Comparison of ENCODE assay signal across 8 mouse cellular contexts in the genomic region with DNA sequence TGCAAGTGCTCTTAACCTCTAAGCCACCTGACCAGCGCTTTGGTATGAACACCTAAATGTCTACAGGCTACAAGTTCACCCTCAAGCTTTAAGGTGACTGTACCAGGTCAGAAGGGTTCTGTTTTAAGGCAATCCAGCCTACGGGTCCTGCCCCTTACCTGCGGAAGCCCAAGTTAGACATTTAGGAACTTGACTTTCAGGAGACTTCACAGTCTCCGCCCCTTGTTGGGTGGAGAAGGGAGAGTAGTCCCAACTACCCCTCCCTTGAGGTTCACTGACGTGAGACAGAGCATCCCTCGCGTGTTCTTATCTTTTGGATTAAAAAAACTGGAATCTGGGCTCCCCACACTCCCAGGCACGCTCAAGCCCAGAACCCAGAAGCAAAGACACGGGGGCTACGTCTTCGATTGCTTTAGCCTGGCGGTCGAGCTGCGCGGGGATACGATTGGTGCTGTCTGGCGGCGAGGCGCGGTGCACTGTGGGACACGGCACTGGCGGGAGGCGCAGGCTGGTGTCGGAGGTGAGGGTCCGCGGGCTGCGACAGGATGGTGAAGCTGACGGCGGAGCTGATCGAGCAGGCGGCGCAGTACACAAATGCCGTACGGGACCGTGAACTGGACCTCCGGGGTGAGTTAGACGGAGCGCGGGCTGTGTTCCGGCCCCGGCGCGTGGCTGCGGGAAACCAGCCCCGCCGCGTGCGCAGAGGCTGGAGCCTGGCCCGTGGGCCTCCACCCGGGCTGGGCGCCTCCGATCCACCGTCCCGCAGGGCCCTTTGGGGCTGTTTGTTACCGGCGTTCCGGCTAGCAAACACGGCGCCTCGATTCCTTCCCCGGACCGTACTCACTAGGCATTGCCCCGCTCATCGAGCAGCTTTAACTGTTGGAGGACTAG. TPM values are rescaled to one million over a fixed set of nuclear protein-coding genes. Genes with fewer than 3 reads are reported as not detected.
A peak's percentile ranks its signal among the peaks of the same experiment; 100 is the strongest.
DNase-seq lines count a peak whose midpoint lies in the region; ATAC-seq and TF ChIP-seq lines count a peak whose summit lies in the region.

No protein-coding gene starts in this region.

- H3K9ac ChIP-seq in intestine, postnatal 0 days (ENCODE audit: low read depth, low read length): peak overlapping the region; percentile 81
- H3K9ac ChIP-seq in midbrain, embryonic 11.5 days (ENCODE audit: low read length): peak overlapping the region; percentile 93

- H3K27ac ChIP-seq in intestine, postnatal 0 days (ENCODE audit: low read depth, low read length): peak overlapping the region; percentile 65
- H3K27ac ChIP-seq in midbrain, embryonic 11.5 days (ENCODE audit: low read depth, low read length): peak overlapping the region; percentile 9; the same call in 1 of the 2 replicates

- no peaks in the 10 kb centered on the region for H3K9me3 ChIP-seq in intestine, postnatal 0 days (ENCODE audit: control insufficient read depth)
- no peaks in the 10 kb centered on the region for H3K9me3 ChIP-seq in midbrain, embryonic 11.5 days (ENCODE audit: control insufficient read depth, low read length)

- peaks cover 6% of the 10 kb centered on the region; the same call in 1 of the 2 replicates for H3K4me1 ChIP-seq in intestine, postnatal 0 days (replicated peaks; ENCODE audit: control insufficient read depth, insufficient read depth, low read length)
- peaks cover 15% of the 10 kb centered on the region for H3K4me1 ChIP-seq in midbrain, embryonic 11.5 days (ENCODE audit: control insufficient read depth, insufficient read depth, low read length)

- H3K36me3 ChIP-seq in intestine, postnatal 0 days (ENCODE audit: control insufficient read depth, insufficient read depth): peaks cover 21% of the 10 kb centered on the region
- peaks cover 4% of the 10 kb centered on the region; the same call in 1 of the 2 replicates for H3K36me3 ChIP-seq in midbrain, embryonic 11.5 days (ENCODE audit: control insufficient read depth, insufficient read depth, low read length)

- H3K4me2 ChIP-seq in intestine, postnatal 0 days (replicated peaks; ENCODE audit: low read depth): peak overlapping the region; percentile 81
- peak overlapping the region; percentile 86 for H3K4me2 ChIP-seq in midbrain, embryonic 11.5 days

- peak; percentile 92 for ATAC-seq in intestine, postnatal 0 days
- ATAC-seq in midbrain, embryonic 11.5 days (ENCODE audit: low FRiP score): peak; percentile 95

- peak overlapping the region; percentile 87 for H3K4me3 ChIP-seq in intestine, postnatal 0 days (ENCODE audit: low read depth, low read length)
- H3K4me3 ChIP-seq in midbrain, embryonic 11.5 days (ENCODE audit: low read depth, low read length): peak overlapping the region; percentile 94

- intact Hi-C loops in left cerebral cortex, postnatal 4 days (cut with DNase I): no loop called here

- under 1% methylated on average over 64 of the region's 64 CpGs for WGBS in intestine, postnatal 0 days
- under 1% methylated on average over 64 of the region's 64 CpGs for WGBS in midbrain, embryonic 11.5 days

- no peaks in the 10 kb centered on the region for H3K27me3 ChIP-seq in intestine, postnatal 0 days (replicated peaks; ENCODE audit: control insufficient read depth, insufficient read depth, low read length)
- H3K27me3 ChIP-seq in midbrain, embryonic 11.5 days (ENCODE audit: control insufficient read depth, insufficient read depth, low read length): no peaks in the 10 kb centered on the region

- peak; percentile 94 for DNase-seq in adrenal gland, postnatal 10 days
- DNase-seq in embryo, embryonic 9.5 days (ENCODE audit: extremely low spot score): peak; percentile 89
- peak; percentile 78 to 86 for DNase-seq in gastrocnemius, postnatal 4 days (ENCODE audit: low spot score in 2 of 2)
- DNase-seq in left cerebral cortex, postnatal 4 days: peak; percentile 89
- DNase-seq in midbrain, embryonic 11.5 days (ENCODE audit: low spot score, missing footprints): peak; percentile 99
- DNase-seq in right cerebral cortex, postnatal 4 days: peak; percentile 86
- DNase-seq in yolk sac, embryonic 10.5 days (ENCODE audit: low spot score): peak; percentile 90

- peak; percentile 16; the same call in 1 of the 2 replicates for TF ChIP-seq CTCF in intestine, postnatal 0 days (IDR thresholded peaks at IDR 0.05; ENCODE audit: low read depth)

RNA-seq across cellular contexts. Expression of a gene that starts 1.5 kb away (rescaled TPM):
- 10 to 100 TPM; 38.6 to 43.8 TPM for total RNA-seq in adrenal gland, postnatal 10 days (2021)
- 10 to 100 TPM; 31.4 to 36.8 TPM for total RNA-seq in gastrocnemius, postnatal 4 days (2021)
- 63.5 and 66.1 TPM in 2 replicates for polyA plus RNA-seq in intestine, postnatal 0 days (2015; fragmentation: Nextera tagmentation; extraction: Ambion mirVana)
- 10 to 100 TPM; 52.3 to 58.9 TPM for total RNA-seq in left cerebral cortex, postnatal 4 days (2021)
- 230 and 247 TPM in 2 replicates for polyA plus RNA-seq in midbrain, embryonic 11.5 days (2014; fragmentation: Nextera tagmentation; extraction: Ambion mirVana)

RNA-seq across cellular contexts. Expression of a gene that starts 16.9 kb away (rescaled TPM):
- not detected for total RNA-seq in adrenal gland, postnatal 10 days (2021)
- not detected for total RNA-seq in gastrocnemius, postnatal 4 days (2021)
- polyA plus RNA-seq in intestine, postnatal 0 days (2015; fragmentation: Nextera tagmentation; extraction: Ambion mirVana): not detected in 2 replicates
- total RNA-seq in left cerebral cortex, postnatal 4 days (2021): not detected
- polyA plus RNA-seq in midbrain, embryonic 11.5 days (2014; fragmentation: Nextera tagmentation; extraction: Ambion mirVana): not detected in 2 replicates

RNA-seq across cellular contexts. Expression of a gene that starts 19.1 kb away (rescaled TPM):
- total RNA-seq in adrenal gland, postnatal 10 days (2021): 10 to 100 TPM; 65.2 to 79.5 TPM
- total RNA-seq in gastrocnemius, postnatal 4 days (2021): 10 to 100 TPM; 45.6 to 51.9 TPM
- polyA plus RNA-seq in intestine, postnatal 0 days (2015; fragmentation: Nextera tagmentation; extraction: Ambion mirVana): 155 and 156 TPM in 2 replicates
- 10 to 100 TPM; 41.2 to 41.9 TPM for total RNA-seq in left cerebral cortex, postnatal 4 days (2021)
- 85.7 and 85.9 TPM in 2 replicates for polyA plus RNA-seq in midbrain, embryonic 11.5 days (2014; fragmentation: Nextera tagmentation; extraction: Ambion mirVana)

RNA-seq across cellular contexts. Expression of a gene that starts 49.0 kb away (rescaled TPM):
- total RNA-seq in adrenal gland, postnatal 10 days (2021): 10 to 100 TPM; 19.7 to 20.1 TPM
- total RNA-seq in gastrocnemius, postnatal 4 days (2021): 10 to 100 TPM; 32.0 to 35.9 TPM
- 4.4 and 4.6 TPM in 2 replicates for polyA plus RNA-seq in intestine, postnatal 0 days (2015; fragmentation: Nextera tagmentation; extraction: Ambion mirVana)
- 10 to 100 TPM; 32.3 to 35.3 TPM for total RNA-seq in left cerebral cortex, postnatal 4 days (2021)
- 18.4 and 20.4 TPM in 2 replicates for polyA plus RNA-seq in midbrain, embryonic 11.5 days (2014; fragmentation: Nextera tagmentation; extraction: Ambion mirVana)

Comparison
In these comparisons a context has a peak if more than half of its experiments do, and no peak if none do; other contexts are left out.
1. Peak in every context shown above with its lines: DNase-seq, ATAC-seq, H3K4me3 ChIP-seq and H3K27ac ChIP-seq.